ENCODE assay signal across 8 mouse cellular contexts in the genomic region with DNA sequence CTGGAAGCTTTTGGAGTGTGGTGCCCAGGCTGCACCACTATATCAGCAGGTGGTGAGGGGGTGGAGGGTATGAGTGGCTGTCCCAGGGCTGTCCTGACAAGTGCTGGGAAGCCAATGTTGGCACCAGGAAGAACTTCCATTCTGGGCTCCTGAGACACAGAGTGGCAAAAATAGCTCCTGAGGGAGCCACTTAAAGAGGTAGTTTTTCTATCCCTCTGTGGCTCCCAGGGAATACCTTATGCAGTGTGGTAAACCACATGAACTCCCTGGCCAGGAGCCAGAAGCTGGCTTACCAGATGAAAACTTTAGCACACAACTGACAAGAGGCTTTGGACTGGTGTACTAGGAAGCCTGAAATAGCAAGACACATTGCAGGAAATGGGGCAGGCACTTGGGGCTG. TPM values are rescaled to one million over a fixed set of nuclear protein-coding genes. Genes with fewer than 3 reads are reported as not detected.
A peak's percentile ranks its signal among the peaks of the same experiment; 100 is the strongest.
DNase-seq lines count a peak whose midpoint lies in the region; TF ChIP-seq lines count a peak whose summit lies in the region.
"Had no signal": no experiment of that assay in that cellular context is flagged by ENCODE, and none has a peak within 500 bp of the region (broad histone marks: within the 10 kb centered on the region; RNA-seq: fewer than 3 reads in every experiment).

No protein-coding gene starts in this region.

- DNase-seq in lung, postnatal 36 days, result peak; percentile 28
- DNase-seq in lung, adult 2 months, result no peak
- DNase-seq in gastrocnemius, postnatal 14 days, result peak; percentile 81
- DNase-seq in layer of hippocampus, adult 8-10 months (ENCODE audit: low spot score in 2 of 2), result peak; percentile 44 to 52
- DNase-seq in T-cell, adult 2 months (ENCODE audit: low spot score), result no peak
- no peak for DNase-seq in thymus, postnatal 36 days
- DNase-seq in urinary bladder, postnatal 10 days (ENCODE audit: low spot score), result no peak

- H3K4me3 ChIP-seq in lung, adult 2 months (replicated peaks; ENCODE audit: extremely low read depth, low read depth, low read length), result no peak overlapping the region
- H3K4me3 ChIP-seq: megakaryocyte, embryonic 14.5 days had no signal

- TF ChIP-seq CTCF in lung, adult 2 months (IDR thresholded peaks at IDR 0.05; ENCODE audit: insufficient read depth, low read length), result no peak

- no peaks in the 10 kb centered on the region for H3K4me1 ChIP-seq in lung, adult 2 months (ENCODE audit: control insufficient read depth, insufficient read depth, low read length)

- TF ChIP-seq POLR2A in lung, adult 2 months (IDR thresholded peaks at IDR 0.05; ENCODE audit: borderline replicate concordance, extremely low read depth, low read depth, low read length), result no peak

- intact Hi-C loops in gastrocnemius, postnatal 14 days (cut with DNase I; ENCODE audit: low total_unique reads), result no loop called here

RNA-seq across cellular contexts. Expression of gene 4931440F15Rik, which starts 47.5 kb away (rescaled TPM):
- 0.20 and 0.23 TPM in 2 replicates for polyA plus RNA-seq in lung, adult 2 months (2012; rRNA removed)
- 1 to 10 TPM; 2.1 TPM for total RNA-seq in gastrocnemius, postnatal 14 days (2021)
- 1 to 10 TPM; 2.5 to 3.2 (median 2.7) TPM for total RNA-seq in layer of hippocampus, adult 8-10 months (2022)

Comparison
In these comparisons a context has a peak if more than half of its experiments do, and no peak if none do; other contexts are left out.
1. DNase-seq: peak in lung, postnatal 36 days (single experiment), gastrocnemius, postnatal 14 days (single experiment) and layer of hippocampus, adult 8-10 months (2 of 2); none in lung, adult 2 months (single experiment), T-cell, adult 2 months (single experiment), thymus, postnatal 36 days (0 of 2) and urinary bladder, postnatal 10 days (single experiment).